ENCODE assay signal across 27 mouse cellular contexts in the genomic region with DNA sequence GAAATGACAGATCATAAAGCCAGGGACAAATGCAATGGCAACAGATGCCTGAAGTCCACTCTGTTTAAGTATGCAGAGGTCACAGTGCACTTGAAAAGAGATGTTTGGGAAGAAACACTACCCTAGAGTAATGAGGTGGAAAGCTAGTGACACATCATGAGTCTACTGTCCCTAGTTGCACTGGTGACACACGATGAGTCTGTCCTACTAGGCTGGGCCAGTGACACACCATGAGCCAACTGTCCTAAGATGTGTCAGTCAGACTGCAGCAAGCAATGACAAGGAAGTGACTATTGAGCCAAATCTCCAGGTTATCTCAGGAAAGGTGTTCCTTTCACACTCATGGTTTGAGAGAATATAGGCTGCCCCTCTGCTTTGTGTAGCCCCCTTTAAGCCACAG. TPM values are rescaled to one million over a fixed set of nuclear protein-coding genes. Genes with fewer than 3 reads are reported as not detected.
DNase-seq lines count a peak whose midpoint lies in the region; ATAC-seq lines count a peak whose summit lies in the region.
"Had no signal": no experiment of that assay in that cellular context is flagged by ENCODE, and none has a peak within 500 bp of the region (broad histone marks: within the 10 kb centered on the region; RNA-seq: fewer than 3 reads in every experiment).

No protein-coding gene starts in this region.

- peaks cover 13% of the 10 kb centered on the region for H3K27me3 ChIP-seq in megakaryocyte, embryonic 14.5 days (replicated peaks)
- H3K27me3 ChIP-seq: embryonic facial prominence, embryonic 15.5 days; hindbrain, embryonic 15.5 days; Patski had no signal

- peak; percentile 69 for DNase-seq in adrenal gland, adult 2 months
- no peak for DNase-seq in adrenal gland, postnatal 10 days
- DNase-seq in adrenal gland, postnatal 14 days = peak; percentile 53
- DNase-seq in lung, postnatal 4 days = no peak
- DNase-seq in urinary bladder, postnatal 36 days (ENCODE audit: low spot score in 2 of 2) = no peak
- DNase-seq: B cell, adult 2 months; cerebellum, adult 8-10 months; cerebellum, postnatal 14 days; embryo, embryonic 11 days; gastrocnemius, adult 2 months; gastrocnemius, postnatal 25 days; kidney, adult 2 months had no signal

- H3K9me3 ChIP-seq in megakaryocyte, embryonic 14.5 days = no peaks in the 10 kb centered on the region
- H3K9me3 ChIP-seq: embryonic facial prominence, embryonic 15.5 days; forebrain, embryonic 10.5 days; heart, embryonic 12.5 days; hindbrain, embryonic 10.5 days; hindbrain, embryonic 15.5 days had no signal

- peaks cover 59% of the 10 kb centered on the region for H3K4me1 ChIP-seq in megakaryocyte, embryonic 14.5 days
- H3K4me1 ChIP-seq: embryonic facial prominence, embryonic 15.5 days had no signal

- H3K36me3 ChIP-seq in megakaryocyte, embryonic 14.5 days (replicated peaks; ENCODE audit: low read length) = peaks cover 73% of the 10 kb centered on the region

- no peak for ATAC-seq in megakaryocyte, adult 5-6 weeks (ENCODE audit: poor library complexity, severe bottlenecking)
- no peak for ATAC-seq in inflammation-experienced regulatory T-cells, adult 6 months
- ATAC-seq: activated CD4-positive, CD25-positive, alpha-beta regulatory T cell, adult 4 months; forebrain, embryonic 14.5 days; Patski had no signal

- peak overlapping the region; percentile 1 for H3K4me3 ChIP-seq in megakaryocyte, embryonic 14.5 days (replicated peaks)
- H3K4me3 ChIP-seq: embryonic facial prominence, embryonic 15.5 days; erythroblast, embryonic 14.5 days; forebrain, embryonic 10.5 days; gastrocnemius, adult 2 months; heart, embryonic 12.5 days; hindbrain, embryonic 10.5 days; hindbrain, embryonic 15.5 days had no signal

RNA-seq across cellular contexts. Expression of gene Ppp1r32, which starts 12.9 kb away (rescaled TPM):
- under 1 TPM; 0.49 to 0.76 TPM for total RNA-seq in adrenal gland, adult 2 months (2021)
- polyA plus RNA-seq in adrenal gland, adult 2 months (2012; rRNA removed) = 0.13 and 0.16 TPM in 2 replicates
- total RNA-seq in adrenal gland, postnatal 10 days (2021) = under 1 TPM; 0.63 to 0.94 TPM
- 2.2 and 23.1 TPM in 2 replicates for polyA plus RNA-seq in megakaryocyte, embryonic 14.5 days (2012; ENCODE audit: insufficient read depth, low replicate concordance)
- 0.29 TPM in 1 of 2 replicates, not detected in the other for total RNA-seq in megakaryocyte, adult 5-6 weeks (2015)
- 0.37 TPM in 1 of 2 replicates, not detected in the other for total RNA-seq in megakaryocyte, adult 5-6 weeks (2017)
- 0.53 and 0.63 TPM in 2 replicates for total RNA-seq in adrenal gland, postnatal 14 days (2021)
- polyA plus RNA-seq in inflammation-experienced regulatory T-cells, adult 6 months (2017; shearing (Covaris generic)) = under 1 TPM in 2 of 3 experiments, not detected in 1; 0.30 to 0.73 TPM
- total RNA-seq: common myeloid progenitor, adult 5-6 weeks had no signal
- polyA plus RNA-seq: heart, embryonic 12.5 days had no signal

RNA-seq across cellular contexts. Expression of gene Cpsf7, which starts 29.4 kb away (rescaled TPM):
- 10 to 100 TPM; 42.1 to 51.1 TPM for total RNA-seq in adrenal gland, adult 2 months (2021)
- 25.5 and 34.2 TPM in 2 replicates for polyA plus RNA-seq in adrenal gland, adult 2 months (2012; rRNA removed)
- total RNA-seq in adrenal gland, postnatal 10 days (2021) = 10 to 100 TPM; 50.0 to 69.4 TPM
- 6.9 and 11.1 TPM in 2 replicates for polyA plus RNA-seq in megakaryocyte, embryonic 14.5 days (2012; ENCODE audit: insufficient read depth, low replicate concordance)
- total RNA-seq in megakaryocyte, adult 5-6 weeks (2015) = 56.3 and 57.1 TPM in 2 replicates
- 35.9 and 42.2 TPM in 2 replicates for total RNA-seq in megakaryocyte, adult 5-6 weeks (2017)
- total RNA-seq in adrenal gland, postnatal 14 days (2021) = 52.9 and 67.6 TPM in 2 replicates
- polyA plus RNA-seq in inflammation-experienced regulatory T-cells, adult 6 months (2017; shearing (Covaris generic)) = 10 to 100 TPM; 44.3 to 78.6 (median 67.6) TPM

RNA-seq across cellular contexts. Expression of gene Sdhaf2, which starts 30.3 kb away (rescaled TPM):
- 10 to 100 TPM; 68.0 to 76.1 TPM for total RNA-seq in adrenal gland, adult 2 months (2021)
- 10.3 and 10.7 TPM in 2 replicates for polyA plus RNA-seq in adrenal gland, adult 2 months (2012; rRNA removed)
- 10 to 100 TPM; 52.5 to 60.1 TPM for total RNA-seq in adrenal gland, postnatal 10 days (2021)
- 1.5 and 8.7 TPM in 2 replicates for polyA plus RNA-seq in megakaryocyte, embryonic 14.5 days (2012; ENCODE audit: insufficient read depth, low replicate concordance)
- 46.9 and 51.5 TPM in 2 replicates for total RNA-seq in megakaryocyte, adult 5-6 weeks (2015)
- total RNA-seq in megakaryocyte, adult 5-6 weeks (2017) = 54.6 and 55.9 TPM in 2 replicates
- total RNA-seq in adrenal gland, postnatal 14 days (2021) = 49.9 and 55.7 TPM in 2 replicates
- 10 to 100 TPM; 87.1 to 95.9 (median 94.8) TPM for polyA plus RNA-seq in inflammation-experienced regulatory T-cells, adult 6 months (2017; shearing (Covaris generic))

RNA-seq across cellular contexts. Expression of gene Lrrc10b, which starts 38.4 kb away (rescaled TPM):
- 1 to 10 TPM; 3.3 to 5.0 TPM for total RNA-seq in adrenal gland, adult 2 months (2021)
- polyA plus RNA-seq in adrenal gland, adult 2 months (2012; rRNA removed) = 2.8 and 6.1 TPM in 2 replicates
- 1 to 10 TPM; 3.4 to 4.7 TPM for total RNA-seq in adrenal gland, postnatal 10 days (2021)
- polyA plus RNA-seq in megakaryocyte, embryonic 14.5 days (2012; ENCODE audit: insufficient read depth, low replicate concordance) = 0.12 TPM in 1 of 2 replicates, not detected in the other
- not detected in 2 replicates for total RNA-seq in megakaryocyte, adult 5-6 weeks (2015)
- not detected in 2 replicates for total RNA-seq in megakaryocyte, adult 5-6 weeks (2017)
- 3.9 and 5.8 TPM in 2 replicates for total RNA-seq in adrenal gland, postnatal 14 days (2021)
- not detected for polyA plus RNA-seq in inflammation-experienced regulatory T-cells, adult 6 months (2017; shearing (Covaris generic))
- total RNA-seq: common myeloid progenitor, adult 5-6 weeks; granulocyte monocyte progenitor cell, adult 5-6 weeks; MEL had no signal
- polyA plus RNA-seq: activated CD4-positive, CD25-positive, alpha-beta regulatory T cell, adult 4 months; erythroblast, embryonic 14.5 days had no signal

Comparison
In these comparisons a context has a peak if more than half of its experiments do, and no peak if none do; other contexts are left out.
1. DNase-seq: peak in adrenal gland, adult 2 months (single experiment) and adrenal gland, postnatal 14 days (single experiment); none in adrenal gland, postnatal 10 days (single experiment), lung, postnatal 4 days (0 of 2) and urinary bladder, postnatal 36 days (0 of 2).